Mouse (Mus musculus) C2C12 (cell line): ENCODE results near the gene Phactr2.

ENCODE experiments used
- CEBPB ChIP-seq: IDR thresholded peaks from one replicate; pipeline ENCODE4 v1.6.1; 2011; ENCODE audit warnings: low read depth, mild to moderate bottlenecking, control low read depth, moderate library complexity
- CTCF ChIP-seq: IDR thresholded peaks from one replicate; pipeline ENCODE4 v1.5.1; 2011; ENCODE audit not compliant: control insufficient read depth, insufficient read depth, insufficient read length
- MAX ChIP-seq: IDR thresholded peaks from one replicate; pipeline ENCODE4 v1.6.1; 2011; ENCODE audit warnings: mild to moderate bottlenecking, control low read depth
- MYOG ChIP-seq: IDR thresholded peaks from one replicate; pipeline ENCODE4 v1.6.1; 2011; ENCODE audit not compliant: control insufficient read depth, insufficient read length; ENCODE audit errors: extremely low read depth
- USF1 ChIP-seq: IDR thresholded peaks from one replicate; pipeline ENCODE4 v1.6.1; 2011; ENCODE audit warnings: low read depth, mild to moderate bottlenecking, control low read depth, moderate library complexity

DNA sequence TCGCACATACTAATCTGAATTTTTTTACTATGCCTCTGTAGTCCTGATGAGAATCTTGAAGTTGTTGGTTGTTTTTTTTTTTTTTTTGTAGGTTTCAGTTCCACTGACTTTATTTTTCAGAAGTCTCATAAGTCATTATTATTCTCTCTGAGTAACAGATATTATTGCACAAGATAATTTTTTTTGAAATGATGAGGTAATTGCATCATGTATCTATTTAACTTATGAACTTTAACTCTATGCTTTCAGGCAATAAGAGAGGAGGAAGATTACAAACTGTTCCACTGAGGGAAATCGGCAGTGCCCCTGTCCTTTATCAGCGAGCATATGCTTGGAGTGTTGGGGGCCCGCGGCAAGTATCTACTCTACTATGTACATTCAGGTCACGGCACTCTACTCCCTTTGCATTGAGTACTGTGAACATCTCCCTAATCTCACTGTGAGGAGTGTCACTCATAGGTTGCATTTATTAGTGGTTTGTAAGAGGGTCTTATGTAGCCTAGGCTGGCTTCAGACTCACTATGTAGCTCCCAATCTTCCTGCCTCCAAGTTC is 272.4 kb downstream of the Phactr2 start:
- TF ChIP-seq MAX = no peak
- no peak for TF ChIP-seq CTCF
- no peak for TF ChIP-seq USF1
- TF ChIP-seq MYOG = no peak
- no peak for TF ChIP-seq CEBPB
